Mouse (Mus musculus): ENCODE measurements around the gene Hist1h1b.
"Not testable (repeated sequence)": the region's sequence is repeated elsewhere in the genome, so short reads cannot be mapped to it uniquely, and the experiment has no call there.

Hist1h1b gene

DNA sequence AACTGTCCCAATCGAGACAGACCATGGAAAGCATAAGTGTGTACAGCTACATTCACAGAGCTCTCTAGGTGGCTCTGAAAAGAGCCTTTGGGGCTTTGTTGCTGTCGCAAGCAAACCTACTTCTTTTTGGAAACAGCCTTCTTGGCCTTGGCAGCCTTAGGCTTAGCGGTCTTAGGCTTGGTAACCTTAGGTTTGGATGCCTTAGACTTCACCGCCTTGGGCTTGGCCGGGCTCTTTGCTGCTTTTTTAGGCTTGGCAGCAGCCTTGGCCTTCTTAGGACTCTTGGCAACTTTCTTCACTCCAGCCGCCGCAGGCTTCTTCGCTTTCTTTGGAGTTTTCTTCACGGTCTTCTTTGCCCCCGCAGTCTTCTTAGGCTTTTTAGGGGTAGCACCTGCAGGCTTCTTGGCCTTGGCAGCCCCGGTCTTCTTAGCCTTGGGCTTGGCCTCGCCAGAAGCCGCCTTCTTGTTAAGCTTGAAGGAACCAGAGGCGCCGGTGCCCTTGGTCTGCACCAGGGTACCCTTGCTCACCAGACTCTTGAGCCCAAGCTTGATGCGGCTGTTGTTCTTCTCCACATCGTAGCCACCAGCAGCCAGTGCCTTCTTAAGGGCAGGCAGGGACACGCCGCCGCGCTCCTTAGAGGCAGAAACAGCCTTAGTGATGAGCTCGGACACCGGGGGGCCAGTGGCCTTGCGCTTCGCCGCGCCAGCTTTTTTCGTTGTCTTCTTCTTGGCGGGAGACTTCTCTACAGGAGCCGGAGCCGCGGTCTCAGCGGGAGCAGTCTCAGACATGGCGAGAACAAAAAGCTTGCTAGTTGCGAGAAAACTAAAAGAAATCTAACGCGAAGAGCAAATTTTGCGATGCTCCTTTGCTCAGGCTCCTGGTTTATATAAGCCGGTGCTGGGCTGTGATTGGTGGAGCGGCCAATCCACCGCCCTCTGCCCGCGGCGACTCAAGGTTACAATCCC is at the start of gene Hist1h1b:
Hist1h1b (minus strand) TSS at position 859 of the 965 bp plus-strand sequence.
- peak; percentile 52 for DNase-seq (ENCODE audit: low read depth)

DNA sequence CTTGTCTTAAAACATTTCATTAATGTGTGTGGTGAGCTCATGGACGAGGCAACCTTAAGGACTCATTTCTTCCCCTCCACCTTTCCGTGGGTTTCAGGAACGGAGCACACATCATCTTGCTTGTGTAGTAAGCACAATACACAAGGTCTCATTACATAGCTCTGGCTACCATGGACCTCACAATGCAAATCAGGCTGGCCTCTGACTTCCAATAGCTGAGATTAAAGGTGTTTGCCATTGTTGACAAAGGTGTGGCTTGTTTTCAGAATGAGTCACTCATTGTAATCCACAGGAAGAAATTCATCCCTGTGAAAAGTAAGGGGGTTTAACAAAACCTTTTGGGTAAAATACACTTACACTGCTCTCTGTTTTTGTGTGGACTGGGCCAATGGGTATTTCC is 48.1 kb upstream of the Hist1h1b start:
- no peak for DNase-seq (ENCODE audit: low read depth)

GRCm38 (mm10) chr13:21820082-21820890 is 39.9 kb upstream of the Hist1h1b start:
- DNase-seq (ENCODE audit: low read depth) = not testable (repeated sequence)

DNA sequence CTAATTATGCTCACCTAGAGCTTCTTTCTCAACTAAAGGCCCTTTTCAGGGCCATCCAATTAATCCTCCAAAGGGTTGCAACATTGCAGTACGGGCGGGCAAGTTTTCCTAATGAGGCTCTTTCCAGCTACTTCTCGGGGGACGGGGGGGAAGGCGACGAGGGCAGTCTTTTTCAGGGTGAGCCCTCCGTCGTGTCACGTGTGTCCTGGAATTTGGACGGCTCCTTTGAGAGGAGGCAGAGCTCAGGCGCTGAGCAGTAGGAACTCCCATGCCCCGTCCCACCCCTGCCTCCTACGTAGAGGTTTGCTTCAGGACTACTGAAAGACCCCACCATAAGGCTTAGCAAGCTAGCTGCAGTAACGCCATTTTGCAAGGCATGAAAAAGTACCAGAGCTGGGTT is 31.7 kb upstream of the Hist1h1b start:
- not testable (repeated sequence) for DNase-seq (ENCODE audit: low read depth)

- not testable (repeated sequence) for DNase-seq (ENCODE audit: low read depth)
Measured at GRCm38 (mm10) chr13:21811539-21811938, 31.1 kb upstream of the Hist1h1b start, which contains the start of gene Hist1h4m. Hist1h4m (plus strand) TSS chr13:21811746.

DNA sequence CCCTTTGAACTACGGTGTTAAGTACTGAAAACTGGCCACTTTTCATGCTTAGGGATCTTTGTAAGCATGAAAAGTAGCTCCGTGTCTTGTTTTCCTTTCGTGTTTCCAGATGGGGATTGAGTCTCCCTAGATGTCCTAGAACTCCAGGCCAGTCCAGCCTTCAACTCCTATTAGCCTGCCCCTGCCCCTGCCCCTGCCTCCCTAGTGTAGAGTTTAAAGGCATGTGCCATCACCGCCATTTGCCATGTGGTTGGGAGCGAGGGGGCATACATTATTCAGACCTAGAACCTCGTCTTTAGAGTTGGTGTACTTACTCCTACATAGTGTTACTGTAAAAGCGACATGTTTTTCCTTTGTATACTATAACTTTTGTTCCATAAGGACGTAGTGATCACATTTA is 30.6 kb upstream of the Hist1h1b start:
- DNase-seq (ENCODE audit: low read depth) = not testable (repeated sequence)

DNA sequence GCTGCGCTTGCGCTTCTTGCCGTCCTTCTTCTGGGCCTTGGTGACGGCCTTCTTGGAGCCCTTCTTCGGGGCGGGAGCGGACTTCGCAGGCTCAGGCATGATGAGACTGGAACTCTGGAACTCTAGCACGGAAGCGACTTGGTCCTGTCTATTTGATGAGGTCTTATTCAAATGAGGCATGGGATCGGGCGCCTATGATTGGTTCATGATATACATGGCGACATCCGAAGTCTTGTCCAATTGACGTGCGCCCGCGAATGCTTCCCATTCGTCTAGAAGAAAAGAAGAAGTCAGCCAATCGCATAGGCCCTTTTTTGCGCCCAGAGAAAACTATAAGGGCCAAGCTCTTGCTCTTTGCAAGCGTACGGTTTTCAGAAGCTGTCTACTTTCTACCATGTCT is 29.6 kb upstream of the Hist1h1b start, which contains the start of the genes Hist1h2bq and Hist1h2ao:
Hist1h2bq (minus strand) TSS at position 125 of the 400 bp plus-strand sequence.
Hist1h2ao (plus strand) TSS at position 393 of the 400 bp plus-strand sequence.
- DNase-seq (ENCODE audit: low read depth) = not testable (repeated sequence)

DNA sequence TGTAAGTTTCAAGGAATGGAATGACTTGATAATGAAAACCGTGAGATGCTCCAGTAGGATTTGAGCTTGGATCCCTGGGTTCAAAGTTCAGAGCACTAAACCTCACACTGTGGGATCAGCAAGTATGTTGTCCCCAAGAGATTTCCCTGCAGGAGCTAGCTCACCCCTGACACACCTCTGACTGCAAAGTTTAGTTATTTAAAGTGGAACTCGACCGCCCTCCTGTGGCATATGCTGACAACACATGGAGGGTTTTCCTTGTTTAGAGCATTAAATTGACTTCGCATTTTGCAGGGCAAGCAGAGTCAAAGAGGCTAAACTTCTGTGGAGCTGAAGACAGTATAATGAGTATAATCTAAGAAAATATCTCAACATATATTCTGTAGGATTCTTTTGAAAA is 22.6 kb upstream of the Hist1h1b start:
- not testable (repeated sequence) for DNase-seq (ENCODE audit: low read depth)

GRCm38 (mm10) chr13:21797163-21797562 is 16.7 kb upstream of the Hist1h1b start:
- DNase-seq (ENCODE audit: low read depth) = not testable (repeated sequence)

DNA sequence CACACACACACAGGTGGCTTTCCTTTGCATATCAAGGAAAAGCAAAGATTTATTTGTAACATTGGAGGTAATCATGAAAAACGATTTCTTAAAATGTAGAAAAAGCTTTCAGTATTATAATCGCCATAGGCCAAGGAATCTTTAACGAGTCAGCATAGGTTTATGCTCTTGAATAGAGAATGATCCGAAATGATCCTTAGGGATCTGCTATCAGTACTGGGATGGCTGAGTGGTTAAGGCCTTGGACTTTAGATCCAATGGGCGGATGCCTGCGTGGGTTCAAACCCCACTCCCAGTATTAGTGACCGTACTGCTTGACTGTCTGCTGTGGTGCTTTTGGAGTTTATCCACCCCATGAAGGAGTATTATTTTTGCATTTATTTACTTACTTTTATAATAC is 15.2 kb upstream of the Hist1h1b start:
- DNase-seq (ENCODE audit: low read depth) = no peak

GRCm38 (mm10) chr13:21790601-21791283 is 10.3 kb upstream of the Hist1h1b start:
- DNase-seq (ENCODE audit: low read depth) = no peak

GRCm38 (mm10) chr13:21789925-21790324 is 9.5 kb upstream of the Hist1h1b start:
- DNase-seq (ENCODE audit: low read depth) = no peak

GRCm38 (mm10) chr13:21787760-21788593 is 7.6 kb upstream of the Hist1h1b start:
- DNase-seq (ENCODE audit: low read depth) = peak; percentile 34

DNA sequence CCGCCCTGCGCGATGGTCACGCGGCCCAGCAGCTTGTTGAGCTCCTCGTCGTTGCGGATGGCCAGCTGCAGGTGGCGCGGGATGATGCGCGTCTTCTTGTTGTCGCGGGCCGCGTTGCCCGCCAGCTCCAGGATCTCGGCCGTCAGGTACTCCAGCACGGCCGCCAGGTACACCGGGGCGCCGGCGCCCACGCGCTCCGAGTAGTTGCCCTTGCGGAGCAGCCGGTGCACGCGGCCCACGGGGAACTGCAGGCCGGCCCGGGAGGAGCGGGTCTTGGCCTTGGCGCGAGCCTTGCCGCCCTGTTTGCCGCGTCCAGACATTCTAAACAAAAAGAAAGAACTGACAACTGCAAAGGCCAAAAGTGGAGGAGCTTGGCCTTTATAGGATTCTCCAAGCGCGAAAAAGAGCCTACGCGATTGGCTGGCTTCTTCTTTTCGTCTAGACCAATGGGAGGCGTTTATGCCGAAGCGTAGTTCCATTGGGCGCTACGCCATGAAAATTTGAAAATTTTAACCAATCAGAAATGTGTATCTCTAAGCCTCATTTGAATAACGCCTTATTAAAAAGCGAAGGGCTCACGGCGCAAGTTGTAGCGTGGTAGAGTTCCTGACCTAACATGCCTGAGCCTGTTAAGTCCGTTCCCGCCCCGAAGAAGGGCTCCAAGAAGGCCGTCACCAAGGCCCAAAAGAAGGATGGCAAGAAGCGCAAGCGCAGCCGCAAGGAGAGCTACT is 6.6 kb upstream of the Hist1h1b start, which contains the start of the genes Hist1h2an and Hist1h2bp:
Hist1h2an (minus strand) TSS at position 320 of the 731 bp plus-strand sequence.
Hist1h2bp (plus strand) TSS at position 563 of the 731 bp plus-strand sequence.
- DNase-seq (ENCODE audit: low read depth) = peak; percentile 95

GRCm38 (mm10) chr13:21786189-21786898 is 5.9 kb upstream of the Hist1h1b start:
- peak; percentile 54 for DNase-seq (ENCODE audit: low read depth)

GRCm38 (mm10) chr13:21784311-21784710 is 3.9 kb upstream of the Hist1h1b start:
- DNase-seq (ENCODE audit: low read depth) = no peak

DNA sequence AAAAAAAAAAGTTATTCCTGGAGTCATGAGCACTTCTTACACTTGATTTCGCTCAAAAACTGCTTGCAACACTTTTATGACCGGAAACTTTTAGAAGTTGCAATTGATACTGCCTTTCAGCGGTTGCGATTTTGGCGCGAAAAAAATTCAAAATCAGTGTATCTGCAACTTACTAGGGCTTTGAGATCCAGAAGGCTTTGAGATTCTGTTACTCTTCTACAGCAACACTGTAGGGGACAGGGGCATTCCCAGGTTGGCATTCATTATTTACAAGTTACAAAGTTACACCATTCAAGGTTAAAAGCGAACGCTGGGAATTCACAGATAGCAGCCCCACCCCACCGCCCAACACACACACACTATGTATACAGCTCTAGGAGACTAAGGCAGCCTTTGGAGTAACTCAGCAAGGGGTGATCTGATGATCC is 3.3 kb upstream of the Hist1h1b start:
- peak; percentile 80 for DNase-seq (ENCODE audit: low read depth)

- DNase-seq (ENCODE audit: low read depth) = peak; percentile 91
Measured at GRCm38 (mm10) chr13:21783255-21783617, 2.8 kb upstream of the Hist1h1b start, which contains the start of gene Hist1h3i. Hist1h3i (minus strand) TSS chr13:21783370.
